Mouse (Mus musculus) embryonic fibroblast, embryonic 13.5 days (primary cell): ENCODE results near the gene Ccnd1. TPM values are rescaled to one million over a fixed set of nuclear protein-coding genes. Genes with fewer than 3 reads are reported as not detected.
"Not testable (repeated sequence)": the region's sequence is repeated elsewhere in the genome, so short reads cannot be mapped to it uniquely, and the experiment has no call there.

Source experiments
- H3K27ac ChIP-seq: 2 replicates; pipeline ENCODE4 v1.5.1; 2012; ENCODE audit warnings: low read length, control low read depth, inconsistent platforms; ENCODE audit not compliant: insufficient read depth
- H3K4me1 ChIP-seq: 2 replicates; pipeline ENCODE4 v1.6.1; 2011; ENCODE audit warnings: low read length; ENCODE audit not compliant: control insufficient read depth, insufficient read depth
- H3K4me3 ChIP-seq: 2 replicates; pipeline ENCODE4 v1.5.1; 2011; ENCODE audit warnings: mild to moderate bottlenecking, control low read depth, low read length; ENCODE audit not compliant: insufficient read depth
- CTCF ChIP-seq: IDR thresholded peaks from 2 replicates; pipeline ENCODE4 v1.5.1; 2011; ENCODE audit warnings: mild to moderate bottlenecking, control low read depth, low read length, moderate library complexity, borderline replicate concordance; ENCODE audit not compliant: insufficient read depth
- POLR2A ChIP-seq: IDR thresholded peaks from 2 replicates; pipeline ENCODE4 v1.6.1; 2011; ENCODE audit warnings: low read depth, mild to moderate bottlenecking, control low read depth, low read length, moderate library complexity
- polyA plus RNA-seq: library from polyadenylated mRNA; stranded (reverse); fragments of >200 nt; gene quantifications from 2 replicates; pipeline ENCODE4 v1.2.4, GENCODE M21; 2011; ENCODE audit warnings: low read depth; ENCODE audit not compliant: missing spikeins, insufficient read length

The Ccnd1 gene
- polyA plus RNA-seq, 1 experiment: 133 TPM

GRCm38 (mm10) chr7:144894191-144894590 is 45.5 kb downstream of the Ccnd1 start:
- Histone ChIP-seq H3K4me3 (no peak overlapping the region), H3K27ac (no peak overlapping the region), H3K4me1 (no peaks in the 10 kb centered on the region)
- no peak for TF ChIP-seq CTCF
- TF ChIP-seq POLR2A: no peak

GRCm38 (mm10) chr7:144892322-144892721 is 47.4 kb downstream of the Ccnd1 start:
- no peak overlapping the region for H3K27ac ChIP-seq
- H3K4me3 ChIP-seq: no peak overlapping the region
- TF ChIP-seq CTCF (no peak), POLR2A (no peak)
- H3K4me1 ChIP-seq: no peaks in the 10 kb centered on the region

- Histone ChIP-seq H3K4me3 (no peak overlapping the region), H3K27ac (no peak overlapping the region), H3K4me1 (no peaks in the 10 kb centered on the region)
- TF ChIP-seq POLR2A (no peak), CTCF (no peak)
These were observed 47.9 kb downstream of the Ccnd1 start for GRCm38 (mm10) chr7:144891863-144892262.

GRCm38 (mm10) chr7:144890661-144891060 is 49.1 kb downstream of the Ccnd1 start:
- H3K27ac ChIP-seq, H3K4me1 ChIP-seq, H3K4me3 ChIP-seq: not testable (repeated sequence)

GRCm38 (mm10) chr7:144888564-144889299 is 51.0 kb downstream of the Ccnd1 start:
- TF ChIP-seq POLR2A (no peak), CTCF (no peak)
- no peak overlapping the region for H3K4me3 ChIP-seq
- no peaks in the 10 kb centered on the region for H3K4me1 ChIP-seq
- no peak overlapping the region for H3K27ac ChIP-seq

- H3K4me3 ChIP-seq: no peak overlapping the region
- TF ChIP-seq POLR2A (no peak), CTCF (no peak)
- H3K27ac ChIP-seq: no peak overlapping the region
- H3K4me1 ChIP-seq: peaks cover 4% of the 10 kb centered on the region; the same call in 1 of the 2 replicates
These were observed 52.1 kb downstream of the Ccnd1 start for GRCm38 (mm10) chr7:144887672-144888071.

GRCm38 (mm10) chr7:144883106-144883505 is 56.6 kb downstream of the Ccnd1 start:
- TF ChIP-seq CTCF: no peak
- TF ChIP-seq POLR2A: no peak
- H3K27ac ChIP-seq: no peak overlapping the region
- H3K4me3 ChIP-seq: no peak overlapping the region
- H3K4me1 ChIP-seq: peaks cover 4% of the 10 kb centered on the region; the same call in 1 of the 2 replicates

Other genes with a start within 250 kb of the Ccnd1 start
- 5.2 and 17.5 TPM in 2 replicates for gene Ano1, start 188.0 kb downstream of the Ccnd1 start, polyA plus RNA-seq
- gene Fgf3, start 101.8 kb downstream of the Ccnd1 start, polyA plus RNA-seq: not detected in 2 replicates
- gene Fgf4, start 92.6 kb downstream of the Ccnd1 start, polyA plus RNA-seq: not detected in 2 replicates
- gene Fgf15, start 43.4 kb downstream of the Ccnd1 start, polyA plus RNA-seq: not detected in 2 replicates
- gene LTO1, start 24.8 kb downstream of the Ccnd1 start, polyA plus RNA-seq: 21.2 and 25.5 TPM in 2 replicates